Mouse (Mus musculus) ES-Bruce4 (cell line): ENCODE results near the gene 2010003K11Rik.

Source experiments
- CTCF ChIP-seq: IDR thresholded peaks from one replicate; pipeline ENCODE4 v1.8.1; 2011; ENCODE audit warnings: low read depth, low read length
- EP300 ChIP-seq: IDR thresholded peaks from 2 replicates; pipeline ENCODE4 v1.6.1; 2011; ENCODE audit warnings: low read depth, low read length; ENCODE audit not compliant: insufficient read depth
- POLR2A ChIP-seq: IDR thresholded peaks from one replicate; pipeline ENCODE4 v1.8.1; 2011; ENCODE audit warnings: low read length; ENCODE audit not compliant: insufficient read depth

DNA sequence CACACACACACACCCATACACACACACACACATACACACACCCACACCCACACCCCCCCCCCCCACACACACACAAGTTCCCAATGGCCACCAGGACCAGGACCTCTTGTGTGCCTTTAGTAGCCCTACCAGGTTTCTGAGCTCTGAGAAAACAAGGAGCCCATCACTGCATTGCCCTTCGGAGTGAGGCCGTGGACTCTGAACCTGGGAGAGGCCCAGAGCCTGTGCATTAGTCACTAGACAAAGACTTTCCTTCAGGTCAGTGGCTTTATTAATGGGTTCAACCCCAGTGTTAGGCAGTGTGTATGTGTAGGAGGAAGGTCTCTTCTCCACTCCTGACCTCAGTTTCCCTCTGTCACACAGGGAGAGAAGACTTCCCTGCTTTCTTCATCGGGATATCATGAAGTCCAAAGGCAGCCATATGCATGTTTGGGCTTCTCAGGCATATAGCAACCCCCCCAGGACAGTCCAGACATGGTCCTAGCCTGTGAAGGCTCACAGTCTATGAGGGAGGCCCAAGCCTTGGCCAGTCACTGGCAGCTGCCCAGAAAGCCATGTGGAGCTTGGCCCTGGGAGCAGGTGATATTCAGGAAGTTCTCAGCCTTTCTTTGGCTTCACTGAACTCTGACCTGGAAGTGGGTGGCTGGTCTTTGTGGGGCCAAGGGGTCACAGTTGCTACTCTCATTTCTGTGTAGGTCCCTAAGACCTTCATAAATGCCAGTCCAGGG lies 1.7 kb downstream of the 2010003K11Rik start:
- TF ChIP-seq CTCF (no peak), POLR2A (no peak), EP300 (no peak)
